Mouse (Mus musculus) adrenal gland, postnatal 36 days (tissue): ENCODE results near the gene Tdrd12. TPM values are rescaled to one million over a fixed set of nuclear protein-coding genes. Genes with fewer than 3 reads are reported as not detected.

Source experiments
- DNase-seq, 2 experiments: peaks; one replicate each; pipeline ENCODE4 v3.0.0; 2021; ENCODE audit warnings: mixed read lengths in 1 of 2
- total RNA-seq, 2 experiments: library from RNA; stranded (reverse); gene quantifications; 2 replicates each; pipeline ENCODE4 v1.2.3; 2021

Gene Tdrd12
- total RNA-seq, 2 experiments from 2014 or later, result 0.16 TPM; not detected in 1

DNA sequence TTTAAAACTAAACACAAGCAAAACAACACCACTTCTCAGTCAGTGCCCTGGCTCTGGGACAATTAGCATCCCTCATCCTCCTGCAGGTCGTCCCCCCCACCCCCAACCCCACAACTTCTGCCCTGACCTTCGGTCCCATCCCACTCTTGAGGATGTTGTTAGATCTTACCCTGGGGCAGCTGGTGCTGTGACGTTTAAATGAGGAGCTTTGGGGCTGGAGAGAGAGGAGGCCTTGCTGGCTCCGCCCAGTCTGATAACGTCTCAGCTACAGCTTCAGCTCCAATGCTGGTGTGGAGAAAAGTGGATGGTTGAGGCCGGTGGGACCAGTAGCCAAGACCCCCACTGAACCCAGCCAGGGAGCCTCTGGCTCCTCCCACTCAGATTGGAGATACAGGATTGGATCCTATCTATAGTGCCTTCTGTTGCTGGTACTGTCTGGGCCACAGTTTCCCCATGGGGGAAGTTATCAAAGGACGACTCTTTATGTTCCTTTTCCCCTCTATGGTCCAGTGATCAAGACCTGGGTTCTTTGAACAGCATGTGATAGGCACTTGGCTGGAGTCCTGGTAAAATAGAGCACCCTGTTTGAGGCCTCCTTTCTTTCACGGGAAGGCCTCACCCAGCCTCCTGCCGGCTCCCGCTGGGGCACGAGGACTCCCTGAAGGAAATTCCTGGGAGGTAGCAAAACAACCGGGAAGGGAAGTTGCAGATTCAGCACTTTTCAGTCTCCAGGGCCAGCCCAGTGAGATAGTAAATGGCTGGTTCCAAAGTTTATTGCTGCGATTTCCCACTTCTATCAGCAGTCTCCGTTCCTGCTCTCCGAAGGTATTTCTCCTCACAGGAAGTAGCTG lies 89.3 kb downstream of the Tdrd12 start, which contains the start of gene Slc7a9:
Gene Slc7a9 (plus strand): TSS at position 801 of the 851 bp plus-strand sequence.
- no peak for DNase-seq

DNA sequence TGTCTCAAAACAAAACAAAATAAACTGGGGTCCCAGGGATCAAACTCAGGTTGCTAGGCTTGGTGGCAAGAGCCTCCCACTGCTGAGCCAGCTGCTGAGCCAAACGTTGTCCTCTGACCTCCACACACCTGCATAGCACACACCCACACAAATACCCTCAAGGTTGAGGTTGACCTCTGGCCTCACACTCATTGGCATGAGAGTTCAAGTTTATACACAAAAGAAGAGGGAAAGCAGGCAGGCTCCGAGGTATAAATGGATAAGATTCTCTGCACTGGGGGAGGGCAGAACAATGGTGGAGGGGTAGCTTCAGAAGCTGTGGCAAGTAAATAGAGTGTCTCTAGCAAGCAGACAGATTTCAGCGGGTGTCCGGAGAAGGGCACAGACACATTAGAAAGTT lies 90.0 kb downstream of the Tdrd12 start:
- no peak for DNase-seq

DNA sequence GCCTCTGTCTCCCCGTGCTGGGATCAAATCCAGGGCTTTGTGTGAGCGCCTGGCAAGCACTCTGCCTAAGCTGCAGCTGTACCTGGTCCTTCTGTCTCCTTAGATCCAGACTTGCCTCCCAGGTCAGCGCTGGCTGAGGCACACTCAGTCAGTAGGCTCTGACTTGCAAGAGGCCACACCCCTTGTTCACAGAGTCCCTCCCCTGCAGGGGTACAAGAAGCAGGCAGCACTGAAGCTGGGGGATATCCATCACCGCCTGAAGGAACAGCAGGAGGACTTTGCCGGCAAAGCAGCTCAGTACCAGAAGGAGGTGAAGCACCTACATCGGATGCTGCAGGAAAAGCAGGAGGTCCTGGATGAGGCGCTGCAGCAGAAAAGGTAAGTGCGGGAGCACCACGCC lies 102.3 kb downstream of the Tdrd12 start:
- DNase-seq, result no peak

DNA sequence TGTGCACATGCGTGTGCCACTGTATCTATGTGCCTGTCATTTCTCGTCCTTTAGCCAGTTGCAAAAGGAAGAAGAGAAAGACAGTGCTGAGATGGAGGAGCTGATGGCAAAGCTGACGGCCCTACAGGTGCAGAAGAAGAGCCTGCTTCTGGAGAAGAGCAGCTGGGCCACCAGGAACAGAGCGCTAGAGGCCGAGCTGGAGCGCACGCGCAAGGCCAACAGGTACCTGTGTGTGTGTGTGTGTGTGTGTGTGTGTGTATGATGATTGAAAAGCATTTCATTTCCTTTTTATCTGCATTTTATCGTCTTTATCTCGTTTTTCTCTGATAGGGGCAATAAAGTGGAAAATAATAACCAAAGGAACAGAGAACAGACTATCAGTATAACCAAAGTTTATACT lies 109.4 kb downstream of the Tdrd12 start:
- DNase-seq, result no peak

DNA sequence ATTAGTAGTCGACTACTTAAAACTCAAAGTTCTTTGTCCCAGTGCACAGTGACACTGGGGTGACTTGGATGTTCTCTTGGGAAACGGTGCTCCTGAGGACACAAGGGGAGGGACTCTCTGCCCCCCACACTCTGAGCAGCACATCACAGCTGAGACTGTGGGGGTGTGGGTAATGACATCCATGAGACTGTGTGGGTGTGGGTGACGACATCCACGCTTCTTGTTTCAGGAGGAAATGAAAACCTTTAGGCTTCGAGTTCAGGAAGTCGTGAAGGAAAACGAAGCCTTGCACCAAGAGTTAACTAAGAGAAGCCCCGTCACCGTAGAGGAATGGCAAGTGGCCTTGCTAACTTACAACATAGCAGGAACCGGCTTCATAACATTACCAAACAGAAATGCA lies 114.5 kb downstream of the Tdrd12 start:
- DNase-seq, result no peak

Other genes with a start within 250 kb of the Tdrd12 start
- gene Gpatch1, start 219.3 kb downstream of the Tdrd12 start, total RNA-seq, result 10 to 100 TPM; 14.9 to 17.5 TPM
- gene Rhpn2, start 203.6 kb downstream of the Tdrd12 start, total RNA-seq, result 1 to 10 TPM; 1.7 to 2.9 TPM
- gene Faap24, start 140.9 kb downstream of the Tdrd12 start, total RNA-seq, result 1 to 10 TPM; 6.7 to 8.4 TPM
- 10 to 100 TPM; 17.0 to 17.7 TPM for gene Cep89, start 140.7 kb downstream of the Tdrd12 start, total RNA-seq
- not detected for gene Slc7a9, start 88.9 kb downstream of the Tdrd12 start, total RNA-seq
- gene Nudt19, start 18.6 kb upstream of the Tdrd12 start, total RNA-seq, result 10 to 100 TPM; 51.4 to 57.6 TPM
- under 1 TPM; 0.20 to 0.53 TPM for gene Rgs9bp, start 47.8 kb upstream of the Tdrd12 start, total RNA-seq
- gene Ankrd27, start 48.5 kb upstream of the Tdrd12 start, total RNA-seq, result 10 to 100 TPM; 23.6 to 32.6 TPM
- 10 to 100 TPM; 70.3 to 90.1 TPM for gene Pdcd5, start 109.8 kb upstream of the Tdrd12 start, total RNA-seq
- gene Dpy19l3, start 216.7 kb upstream of the Tdrd12 start, total RNA-seq, result 10 to 100 TPM; 48.2 to 62.0 TPM